Mouse (Mus musculus) forebrain, embryonic 10.5 days (tissue): ENCODE data around the gene Gm4985. TPM values are rescaled to one million over a fixed set of nuclear protein-coding genes. Genes with fewer than 3 reads are reported as not detected.
"Not testable (repeated sequence)": the region's sequence is repeated elsewhere in the genome, so short reads cannot be mapped to it uniquely, and the experiment has no call there.

Experiments
- DNase-seq: peaks from one replicate; pipeline ENCODE4 v3.0.0-alpha.2; 2017; ENCODE audit warnings: low spot score; ENCODE audit errors: extremely low spot score
- H3K27ac ChIP-seq: fragments of 300-500 bp; sonication (generic); 2 replicates; pipeline ENCODE4 v1.5.1; 2016; ENCODE audit warnings: mild to moderate bottlenecking
- H3K27me3 ChIP-seq: fragments of 300-500 bp; sonication (generic); 2 replicates; pipeline ENCODE4 v1.6.1; 2016; ENCODE audit warnings: mild to moderate bottlenecking; ENCODE audit not compliant: poor library complexity, severe bottlenecking
- H3K36me3 ChIP-seq: fragments of 300-500 bp; sonication (generic); replicated peaks from 2 replicates; pipeline ENCODE4 v1.6.1; 2016; ENCODE audit warnings: mild to moderate bottlenecking, moderate library complexity
- H3K4me1 ChIP-seq: fragments of 300-500 bp; sonication (generic); 2 replicates; pipeline ENCODE4 v1.6.1; 2016
- H3K4me3 ChIP-seq: fragments of 300-500 bp; sonication (generic); 2 replicates; pipeline ENCODE4 v1.5.1; 2016; ENCODE audit warnings: mild to moderate bottlenecking, moderate library complexity
- H3K9me3 ChIP-seq: fragments of 300-500 bp; sonication (generic); 2 replicates; pipeline ENCODE4 v1.6.1; 2016; ENCODE audit warnings: mild to moderate bottlenecking, moderate library complexity
- WGBS: fragments of 180-500 bp; shearing (Covaris S2); methylation state at CpG from one replicate; pipeline ENCODE4 v1.1.7; 2016; 5-methylcytosine and 5-hydroxymethylcytosine counted together
- microRNA-seq: library from miRNA; unstranded; fragments of <30 nt; microRNA quantifications from one replicate; pipeline ENCODE4, GENCODE M21; 2017
- polyA plus RNA-seq: library from polyadenylated mRNA; unstranded; fragments of >200 nt; fragmentation: Nextera tagmentation; extraction: Ambion mirVana; gene quantifications from 2 replicates; pipeline ENCODE4 v1.2.1, GENCODE M21; 2016

Gene Gm4985
- polyA plus RNA-seq: not detected in 2 replicates

DNA sequence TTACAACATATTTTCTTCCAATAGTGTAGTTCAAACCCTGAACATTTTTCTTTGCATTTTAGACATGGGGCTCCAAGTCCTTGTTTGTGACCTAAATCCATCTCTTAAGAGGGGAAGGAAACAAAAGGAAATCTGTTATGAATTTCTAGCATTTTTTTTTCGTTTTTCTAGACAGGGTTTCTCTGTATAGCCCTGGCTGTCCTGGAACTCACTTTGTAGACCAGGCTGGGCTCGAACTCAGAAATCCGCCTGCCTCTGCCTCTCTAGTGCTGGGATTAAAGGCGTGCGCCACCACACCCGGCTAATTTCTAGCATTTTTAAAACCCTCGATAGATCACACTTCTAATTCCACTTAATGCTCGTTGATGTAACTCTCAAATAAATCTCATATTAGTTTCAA is at the start of gene Gm4985:
Gene Gm4985, minus strand, starts transcription at position 101 of the 400 bp plus-strand sequence.
- H3K9me3 ChIP-seq, H3K27ac ChIP-seq, H3K4me3 ChIP-seq, H3K4me1 ChIP-seq, H3K36me3 ChIP-seq, DNase-seq, H3K27me3 ChIP-seq: not testable (repeated sequence)
- 90% methylated on average over 8 of the region's 8 CpGs for WGBS

- Histone ChIP-seq H3K9me3 (no peaks in the 10 kb centered on the region; the same call in 1 of the 2 replicates), H3K4me3 (no peak overlapping the region), H3K36me3 (no peaks in the 10 kb centered on the region), H3K27me3 (no peaks in the 10 kb centered on the region), H3K4me1 (no peaks in the 10 kb centered on the region), H3K27ac (no peak overlapping the region)
- no peak for DNase-seq
- 66% methylated on average over 2 of the region's 2 CpGs for WGBS
Measured at GRCm38 (mm10) chrX:23954161-23954560, 4.6 kb downstream of the Gm4985 start.

Small RNA genes within 50 kb of the gene (microRNA-seq; reads per million reads assigned to microRNA genes)
- gene Gm25299: not detected

Other genes starting within 250 kb of the Gm4985 start
- not detected in 2 replicates for gene Gm4907, start 76.4 kb downstream of the Gm4985 start, polyA plus RNA-seq